Mouse (Mus musculus) hindlimb bud, embryonic 11.5 days (tissue): ENCODE data around the gene Kcnj12.

Experiments used
- DNase-seq: peaks from one replicate; pipeline ENCODE4 v3.0.0-alpha.2; 2012; ENCODE audit warnings: low read depth, low spot score; ENCODE audit errors: extremely low spot score

The Kcnj12 gene

GRCm38 (mm10) chr11:61051151-61051550 is 28.8 kb downstream of the Kcnj12 start:
- DNase-seq: no peak

DNA sequence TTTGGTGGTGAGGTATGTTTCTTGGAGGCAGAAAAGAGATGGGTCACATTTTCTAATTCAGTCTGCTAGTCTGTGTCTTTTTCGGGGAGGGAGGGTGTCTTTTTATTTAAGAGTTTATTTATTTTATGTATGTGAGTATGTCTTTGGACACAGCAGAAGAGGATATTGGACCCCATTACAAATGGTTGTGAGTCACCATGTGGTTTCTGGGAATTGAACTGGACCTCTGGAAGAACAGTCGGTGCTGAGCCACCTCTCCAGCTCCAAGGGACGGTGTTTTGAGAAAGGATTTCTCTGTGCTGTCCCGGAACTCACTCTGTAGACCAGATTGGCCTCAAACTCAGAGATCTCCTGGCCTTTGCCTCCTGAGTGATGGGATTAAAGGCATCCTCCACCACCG is 34.5 kb downstream of the Kcnj12 start:
- DNase-seq: no peak

GRCm38 (mm10) chr11:61059691-61060457 is 37.5 kb downstream of the Kcnj12 start:
- no peak for DNase-seq

- no peak for DNase-seq
Measured at GRCm38 (mm10) chr11:61060634-61061033, 38.3 kb downstream of the Kcnj12 start.

- no peak for DNase-seq
Measured at GRCm38 (mm10) chr11:61062548-61063461, 40.4 kb downstream of the Kcnj12 start.

- DNase-seq: no peak
Measured at GRCm38 (mm10) chr11:61063503-61063902, 41.1 kb downstream of the Kcnj12 start.

DNA sequence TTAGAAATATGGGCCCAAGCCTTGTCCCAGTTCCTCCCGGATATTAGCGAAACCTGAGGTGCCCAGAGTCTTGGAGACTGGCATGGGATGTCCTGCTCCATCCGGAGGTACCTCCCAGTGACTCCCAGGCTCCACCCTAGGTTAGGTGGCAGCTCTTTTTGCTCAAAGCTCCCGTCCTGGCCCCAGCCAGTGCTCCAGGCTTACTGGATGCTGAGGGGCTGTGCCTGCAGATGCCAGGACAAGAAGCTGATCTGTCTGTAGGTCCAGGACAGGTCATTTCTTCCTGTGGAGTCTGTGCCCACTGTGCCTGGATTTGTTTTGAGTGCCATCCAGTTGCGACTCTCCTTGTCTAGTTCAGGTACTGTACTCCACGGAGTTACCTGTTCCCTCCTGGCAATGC is 43.3 kb downstream of the Kcnj12 start:
- no peak for DNase-seq

DNA sequence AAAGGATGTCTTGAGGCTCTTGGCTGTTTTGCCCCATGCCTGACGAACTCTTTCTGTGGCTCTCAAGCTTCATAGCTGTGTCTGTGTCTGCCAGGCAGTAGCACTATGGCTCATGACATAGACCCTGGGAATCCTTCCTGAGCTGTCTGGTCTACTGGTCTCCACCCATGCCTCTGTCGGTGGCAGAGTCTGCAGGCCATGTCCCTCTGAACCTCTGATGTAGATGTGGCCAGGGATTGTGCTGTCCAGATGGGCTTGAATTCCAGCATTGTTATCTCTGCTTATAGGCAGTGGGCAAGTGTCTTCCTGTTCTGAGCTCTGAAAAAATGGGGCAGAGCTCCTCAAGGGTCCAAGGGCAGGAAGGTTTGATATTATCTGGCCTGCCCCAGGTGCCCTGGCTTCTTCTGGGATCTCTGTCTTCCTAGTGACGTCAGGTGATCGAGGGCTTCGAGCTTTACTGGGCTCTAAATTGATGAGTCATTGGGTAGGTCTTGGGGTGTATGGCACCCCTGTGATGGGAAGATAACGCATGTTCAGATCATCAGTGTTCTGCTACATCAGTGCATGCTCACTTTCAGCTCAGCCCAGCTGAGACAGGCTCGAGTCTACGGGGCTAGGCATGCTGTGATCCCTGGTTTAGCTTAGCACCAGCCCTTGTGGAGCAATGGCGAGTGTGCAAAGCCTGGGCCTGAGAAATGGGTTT is 44.9 kb downstream of the Kcnj12 start:
- no peak for DNase-seq

DNA sequence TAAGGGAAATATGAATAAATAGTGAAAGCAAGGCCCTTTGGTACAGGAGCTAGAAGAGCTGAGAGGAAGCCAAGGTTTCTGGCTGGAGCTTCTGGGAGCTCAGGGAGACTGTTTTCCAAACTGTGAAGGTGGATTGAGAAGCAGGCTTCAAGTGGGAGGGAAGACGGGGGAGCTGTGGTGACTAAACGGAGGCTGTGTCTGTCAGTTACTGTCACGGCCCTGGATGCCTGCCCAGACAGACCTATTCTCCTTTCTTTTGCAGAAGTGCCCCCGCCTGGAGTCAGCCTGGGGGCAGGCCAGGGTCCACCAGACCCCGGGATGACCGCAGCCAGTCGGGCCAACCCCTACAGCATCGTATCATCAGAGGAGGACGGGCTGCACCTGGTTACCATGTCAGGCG is 46.5 kb downstream of the Kcnj12 start:
- DNase-seq: no peak

- DNase-seq: no peak
Measured at GRCm38 (mm10) chr11:61069645-61070044, 47.3 kb downstream of the Kcnj12 start.

GRCm38 (mm10) chr11:61074646-61075317 is 52.4 kb downstream of the Kcnj12 start:
- no peak for DNase-seq

DNA sequence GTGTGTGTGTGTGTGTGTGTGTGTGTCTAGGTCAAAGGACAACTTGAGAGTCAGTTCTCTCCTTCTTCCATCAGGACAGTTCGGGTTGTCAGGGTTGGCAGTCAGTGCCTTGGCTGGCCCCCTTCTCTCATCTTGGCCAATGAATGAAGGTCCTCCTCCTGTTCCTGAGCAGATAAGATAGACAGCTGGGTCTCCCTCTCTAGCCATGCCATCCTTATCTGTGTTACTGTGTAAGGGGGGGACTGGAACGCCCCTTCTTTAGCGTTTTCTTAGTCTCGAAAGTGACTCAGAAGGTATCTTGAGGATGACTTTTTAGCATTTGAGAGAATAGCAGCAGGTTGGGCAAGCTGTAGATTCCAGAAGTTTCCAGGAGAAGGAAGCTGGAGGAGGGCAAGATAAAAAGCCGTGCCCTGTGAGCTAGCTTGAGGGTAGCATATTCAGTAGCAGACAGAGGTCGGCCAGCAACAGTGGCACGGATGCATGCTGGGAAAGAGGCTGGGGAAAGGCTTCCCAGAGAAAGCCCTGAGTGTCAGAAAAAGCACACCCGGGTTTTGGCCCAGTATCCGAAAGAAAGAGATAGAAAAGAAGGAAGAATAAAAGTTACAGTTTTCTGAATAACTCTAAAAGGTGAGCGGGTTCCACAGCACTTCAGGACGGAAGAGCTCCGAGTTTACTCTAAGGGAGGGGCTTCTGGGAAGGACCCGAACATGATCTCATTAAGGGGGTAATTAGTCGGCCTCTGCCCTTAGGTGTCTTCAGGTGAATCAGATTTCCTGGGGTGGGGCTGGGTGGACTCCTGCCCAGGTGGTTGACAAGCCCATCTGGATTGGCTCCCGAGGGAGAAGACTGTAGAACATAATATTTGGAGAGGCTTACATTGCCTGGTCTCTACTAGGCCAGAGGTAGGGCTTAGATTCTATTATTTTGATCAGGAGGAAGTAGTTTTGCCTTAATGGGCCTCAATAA is 53.3 kb downstream of the Kcnj12 start:
- no peak for DNase-seq

- no peak for DNase-seq
Measured at GRCm38 (mm10) chr11:61081624-61082023, 59.3 kb downstream of the Kcnj12 start.

GRCm38 (mm10) chr11:61090195-61090594 is 67.8 kb downstream of the Kcnj12 start:
- no peak for DNase-seq

DNA sequence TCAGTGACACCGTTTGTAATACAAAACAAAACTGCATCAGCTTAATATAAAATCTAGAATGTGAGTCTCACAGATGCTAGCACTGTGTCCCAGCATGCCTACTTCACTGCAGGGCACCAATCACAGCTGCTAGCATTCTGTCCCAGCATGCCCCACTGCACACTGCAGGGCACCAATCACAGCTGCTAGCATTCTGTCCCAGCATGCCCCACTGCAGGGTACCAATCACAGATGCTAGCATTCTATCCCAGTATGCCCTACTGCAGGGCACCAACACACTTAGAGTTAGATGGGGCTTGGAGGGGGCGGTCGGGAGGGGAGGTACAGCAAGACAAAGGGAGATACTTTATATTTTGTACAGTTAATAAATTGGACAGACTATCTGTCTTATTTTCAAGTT is 68.8 kb downstream of the Kcnj12 start:
- no peak for DNase-seq

DNA sequence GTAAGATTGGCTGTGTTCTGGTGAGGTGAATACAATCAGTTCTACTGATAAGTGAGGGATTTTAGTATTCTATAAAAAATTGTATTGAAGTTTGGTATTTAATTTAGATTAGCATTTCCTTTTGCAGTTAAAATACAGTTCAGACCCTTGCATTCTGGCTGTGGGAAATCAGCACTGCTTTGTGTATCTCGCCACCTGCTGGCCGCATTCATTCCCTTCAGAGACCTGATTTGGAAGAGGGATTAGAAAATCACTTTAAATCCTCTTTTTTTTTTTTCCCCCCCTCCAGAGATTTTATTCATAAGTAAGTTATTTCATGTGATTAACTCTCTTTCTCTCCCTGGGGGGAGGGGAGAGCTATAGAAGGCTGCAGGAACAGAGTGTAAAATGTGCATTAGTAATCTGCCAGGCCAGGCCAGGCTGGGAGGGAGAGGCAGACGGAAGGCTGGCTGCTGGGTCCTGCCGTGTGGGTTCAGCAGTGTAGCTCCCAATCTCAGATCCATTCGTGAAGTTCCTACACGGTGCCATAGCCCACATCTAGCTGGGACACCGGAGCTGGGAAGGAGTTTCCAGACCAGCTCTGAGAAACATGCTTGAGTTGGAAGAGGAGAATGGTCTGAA is 69.4 kb downstream of the Kcnj12 start:
- DNase-seq: peak; percentile 28

GRCm38 (mm10) chr11:61098046-61098445 is 75.7 kb downstream of the Kcnj12 start:
- no peak for DNase-seq

- no peak for DNase-seq
Measured at GRCm38 (mm10) chr11:61102397-61103339, 80.3 kb downstream of the Kcnj12 start.
